Mouse (Mus musculus) lung, postnatal 14 days (tissue): ENCODE data around the gene Pptc7.
"Not testable (repeated sequence)": the region's sequence is repeated elsewhere in the genome, so short reads cannot be mapped to it uniquely, and the experiment has no call there.

Experiments
- DNase-seq: peaks from one replicate; pipeline ENCODE4 v3.0.0; 2021

Pptc7 gene

DNA sequence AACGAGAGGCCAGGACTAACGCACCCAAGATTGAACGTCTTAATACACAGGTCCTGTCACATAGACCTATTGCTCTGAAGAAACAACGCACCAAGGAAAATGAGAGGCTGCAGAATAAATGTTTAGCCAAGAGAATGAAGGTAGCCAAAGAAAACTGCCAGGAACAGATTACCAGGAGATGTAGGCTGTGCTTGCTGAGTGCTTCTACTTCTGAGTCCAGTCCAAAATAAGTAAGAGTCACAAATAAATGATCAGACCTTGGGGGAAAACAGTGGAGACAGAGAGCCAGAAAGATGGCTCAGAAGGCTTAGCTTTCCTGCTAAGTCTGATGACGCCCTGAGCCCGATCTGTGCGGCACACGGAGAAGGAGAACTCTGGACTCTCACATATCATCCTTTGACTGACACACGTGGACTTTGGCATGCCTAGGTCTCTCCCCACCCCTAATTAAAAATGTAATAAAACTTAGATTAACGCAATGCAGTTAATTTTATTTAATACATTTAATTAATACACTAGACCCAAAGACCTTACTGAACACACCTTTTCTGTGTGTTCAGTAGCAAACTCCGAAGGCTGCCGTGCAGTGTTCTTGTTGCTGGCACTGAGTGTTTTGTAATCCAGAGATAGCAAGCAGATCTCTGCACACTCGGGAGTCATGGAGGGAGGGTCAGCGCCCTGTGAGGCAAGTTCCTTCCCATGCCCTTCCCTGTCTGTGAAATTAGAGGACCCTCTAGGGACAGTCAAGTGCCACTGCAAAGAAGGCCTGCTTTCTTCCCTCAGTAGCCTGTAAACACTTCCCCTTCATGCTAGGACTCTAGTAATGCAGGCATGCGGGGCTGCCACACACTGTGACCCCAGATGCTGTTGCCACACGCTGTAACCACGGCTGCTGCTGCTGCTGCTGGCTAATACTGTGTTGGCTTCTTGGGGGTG is 18.9 kb downstream of the Pptc7 start:
- no peak for DNase-seq

DNA sequence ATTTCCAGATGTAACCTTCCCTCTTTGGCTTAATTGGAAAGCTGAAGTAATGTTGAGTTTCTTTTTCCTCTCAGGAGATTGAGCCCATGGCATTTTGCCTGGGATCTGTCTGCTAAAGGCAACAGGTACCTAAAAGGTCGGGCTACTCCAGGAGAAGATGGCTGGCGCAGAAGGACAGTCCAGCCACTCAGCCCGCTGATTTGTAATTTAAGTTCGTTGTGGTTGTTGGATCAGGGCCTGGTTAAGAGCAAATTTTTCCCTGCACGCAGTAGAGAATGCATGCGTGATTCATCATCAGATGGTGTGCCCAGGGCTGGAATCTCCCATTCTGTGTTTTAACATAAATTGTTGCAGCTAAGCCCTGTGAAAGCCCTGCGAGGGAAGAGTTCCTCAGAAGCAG is 19.8 kb downstream of the Pptc7 start:
- DNase-seq, result no peak

DNA sequence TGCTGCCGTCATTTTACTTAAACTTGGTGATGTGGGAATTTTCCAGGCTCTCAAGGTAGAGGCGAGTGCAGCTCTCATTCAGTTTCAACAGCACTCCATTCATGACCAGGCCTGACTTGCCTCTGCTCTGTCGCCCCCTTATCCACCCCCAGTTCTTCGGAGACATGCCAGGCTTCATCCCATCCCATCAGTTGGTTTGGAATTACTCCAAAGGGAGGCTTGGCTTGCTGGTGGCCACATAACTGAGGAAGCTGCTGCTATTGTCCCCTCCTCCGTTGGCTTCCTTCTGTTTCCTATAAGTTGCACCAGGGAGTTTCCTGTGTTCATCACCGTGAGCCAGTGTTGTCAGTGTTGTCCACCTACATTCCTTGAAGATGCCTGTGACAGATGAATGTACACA is 20.4 kb downstream of the Pptc7 start:
- no peak for DNase-seq

DNA sequence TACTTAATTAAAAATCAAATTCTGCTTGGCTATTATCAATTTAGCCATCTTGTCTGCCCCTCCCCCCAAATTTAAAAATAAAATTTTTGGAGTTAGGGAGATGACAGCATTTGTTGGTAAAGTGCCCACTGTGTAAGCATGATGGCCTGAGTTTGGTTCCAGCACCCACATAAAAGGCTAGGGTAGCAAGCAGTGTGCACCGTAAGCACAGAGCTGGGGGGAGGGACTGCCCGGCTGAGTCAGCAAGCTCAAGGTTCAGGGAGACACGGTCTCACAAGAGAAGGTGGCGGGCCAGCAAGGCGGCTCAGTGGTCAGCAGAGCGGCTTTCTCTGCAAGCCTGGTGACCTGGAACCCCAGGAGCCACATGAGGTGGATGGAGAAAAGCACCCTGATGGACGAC is 21.3 kb downstream of the Pptc7 start:
- DNase-seq, result no peak

DNA sequence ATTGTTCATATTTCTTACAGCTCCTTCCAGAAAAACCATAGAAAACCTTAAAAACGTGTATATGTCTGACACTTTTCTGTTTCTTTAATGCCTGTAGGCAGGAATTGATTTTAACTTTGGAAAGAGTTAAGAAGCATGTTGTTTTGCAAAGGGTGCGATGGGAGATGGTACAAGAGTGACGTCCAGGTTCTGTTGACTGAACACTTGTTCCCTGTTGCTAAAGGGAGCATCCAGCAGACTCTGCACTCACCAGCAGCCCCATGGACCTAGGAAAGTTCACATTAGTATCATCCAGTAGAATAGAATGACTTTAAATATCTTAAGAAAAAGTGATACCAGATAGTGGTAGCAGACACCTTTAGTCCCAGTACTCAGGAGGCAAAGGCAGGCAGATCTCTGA is 22.4 kb downstream of the Pptc7 start:
- DNase-seq, result no peak

DNA sequence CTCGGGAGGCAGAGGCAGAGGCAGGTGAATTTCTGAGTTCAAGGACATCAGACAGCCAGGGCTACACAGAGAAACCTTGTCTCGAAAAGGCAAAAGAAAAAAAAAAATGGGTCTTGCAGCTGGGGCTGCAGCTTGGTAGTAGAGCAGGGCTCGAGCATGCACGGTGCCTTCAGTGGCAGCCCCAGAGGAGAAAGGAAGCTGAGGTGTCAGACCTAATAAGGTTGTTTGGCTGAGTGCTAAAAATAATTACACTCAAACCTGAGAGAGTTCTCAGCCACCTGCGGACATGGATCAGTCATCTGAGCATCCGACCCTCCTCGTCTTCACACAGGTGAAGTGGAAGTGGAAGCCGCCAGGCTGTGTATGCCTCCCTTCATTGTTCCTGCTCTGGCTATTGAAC is 26.5 kb downstream of the Pptc7 start:
- no peak for DNase-seq

DNA sequence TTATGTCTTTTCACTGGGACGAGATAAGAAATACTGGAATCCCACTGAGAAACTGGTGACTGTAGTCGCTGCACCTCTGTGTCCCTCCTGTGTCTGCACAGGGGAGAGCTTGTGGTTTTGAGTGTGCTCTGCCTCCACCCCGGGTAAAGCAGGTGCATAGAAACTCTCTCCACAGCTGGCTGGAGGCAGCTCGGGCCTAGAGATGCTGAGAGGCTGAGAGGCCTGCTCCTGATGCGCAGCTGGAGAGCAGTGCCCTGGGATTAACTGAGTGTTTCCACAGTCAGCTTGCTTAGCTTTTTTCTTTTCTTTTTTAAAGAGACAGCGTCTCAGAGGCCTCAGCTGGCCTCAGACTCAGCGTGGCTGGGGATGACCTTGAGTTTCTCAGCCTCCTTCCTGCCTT is 27.5 kb downstream of the Pptc7 start:
- no peak for DNase-seq

DNA sequence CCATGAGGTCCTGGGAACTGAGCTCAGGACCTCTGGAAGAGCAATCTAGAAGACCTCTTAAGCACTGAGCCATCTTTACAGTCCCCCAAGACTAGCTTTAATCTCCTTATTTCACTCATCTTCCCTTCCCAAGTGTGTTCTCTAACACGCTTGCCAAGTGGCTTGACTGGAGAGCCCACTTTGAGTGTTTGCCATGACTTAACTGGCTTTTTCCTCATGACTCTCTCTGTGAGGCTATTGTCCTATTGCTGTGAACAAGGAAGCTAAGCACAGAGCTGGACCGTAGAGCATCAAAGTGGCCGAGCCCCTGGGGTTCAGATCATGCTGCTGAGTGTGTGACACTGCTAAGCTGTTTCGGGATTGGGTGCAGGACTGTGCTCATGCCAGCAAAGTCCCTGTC is 28.2 kb downstream of the Pptc7 start:
- no peak for DNase-seq

DNA sequence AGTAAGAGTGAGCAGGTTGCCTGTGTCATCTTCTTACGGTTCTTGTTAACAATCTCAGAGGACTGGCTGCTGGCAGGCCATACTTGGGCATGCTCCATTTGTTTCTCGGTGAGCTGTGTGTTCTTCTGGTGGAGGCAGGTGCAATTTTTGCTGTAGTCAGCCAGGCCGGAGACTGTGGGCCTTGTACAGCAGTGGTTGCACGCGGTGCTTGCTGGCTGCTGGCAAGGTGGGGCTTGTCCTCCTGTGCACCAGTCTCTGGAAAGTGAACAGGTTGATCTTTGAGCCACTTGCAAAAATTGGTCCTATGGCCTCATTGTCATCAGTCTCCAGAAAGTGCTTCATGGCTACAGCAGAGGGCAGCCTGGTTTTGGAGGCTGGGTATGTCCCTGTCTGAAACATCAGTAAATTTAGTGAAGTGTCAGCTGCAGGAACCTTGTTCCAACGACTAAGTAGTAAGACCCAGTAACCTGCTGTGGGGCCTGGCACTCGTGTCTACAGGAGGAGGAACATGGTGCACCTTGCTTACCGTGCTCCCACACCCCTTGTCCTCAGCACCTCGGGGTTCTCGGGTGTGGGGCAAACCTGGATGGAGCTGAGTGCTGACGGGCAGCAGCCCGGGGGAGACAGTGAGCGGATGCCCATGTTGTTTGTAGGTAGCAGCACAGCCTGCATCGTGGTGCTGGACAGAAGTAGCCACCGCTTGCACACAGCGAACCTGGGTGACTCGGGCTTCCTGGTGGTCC is 28.9 kb downstream of the Pptc7 start:
- no peak for DNase-seq

DNA sequence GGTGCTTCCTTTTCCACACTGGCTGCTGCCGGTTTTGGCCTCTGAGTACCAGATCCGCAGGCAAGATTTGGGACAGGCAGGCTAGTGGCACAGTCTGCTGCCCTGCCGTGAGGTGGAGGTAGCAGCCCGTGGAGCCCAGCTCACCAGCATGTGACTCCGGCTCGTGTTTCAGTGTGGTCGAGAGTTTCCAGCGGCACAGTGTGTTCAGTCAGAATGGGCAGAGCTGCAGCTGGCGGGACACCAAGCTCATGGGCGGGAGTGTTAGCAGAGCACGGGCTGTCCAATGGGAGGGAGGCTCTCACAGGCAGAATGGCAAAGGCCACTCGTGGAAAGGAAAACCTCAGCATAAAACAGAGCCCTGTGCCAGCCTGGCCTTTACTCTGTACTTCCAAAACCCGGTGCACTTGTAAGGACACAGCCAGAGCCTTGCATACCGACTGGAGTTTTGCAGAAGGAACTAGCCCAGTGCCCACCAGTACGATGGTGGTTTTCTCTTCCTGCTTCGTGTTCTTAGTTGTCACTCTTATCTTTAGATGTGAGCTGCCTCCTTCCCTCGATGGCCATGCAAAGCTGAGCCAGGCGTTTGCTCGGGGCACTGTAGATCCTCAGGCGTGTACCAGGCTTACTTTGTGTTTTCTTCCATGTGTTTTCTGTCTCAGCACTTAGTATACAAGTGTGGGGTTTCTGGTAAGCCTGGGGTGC is 31.0 kb downstream of the Pptc7 start:
- peak; percentile 91 for DNase-seq

DNA sequence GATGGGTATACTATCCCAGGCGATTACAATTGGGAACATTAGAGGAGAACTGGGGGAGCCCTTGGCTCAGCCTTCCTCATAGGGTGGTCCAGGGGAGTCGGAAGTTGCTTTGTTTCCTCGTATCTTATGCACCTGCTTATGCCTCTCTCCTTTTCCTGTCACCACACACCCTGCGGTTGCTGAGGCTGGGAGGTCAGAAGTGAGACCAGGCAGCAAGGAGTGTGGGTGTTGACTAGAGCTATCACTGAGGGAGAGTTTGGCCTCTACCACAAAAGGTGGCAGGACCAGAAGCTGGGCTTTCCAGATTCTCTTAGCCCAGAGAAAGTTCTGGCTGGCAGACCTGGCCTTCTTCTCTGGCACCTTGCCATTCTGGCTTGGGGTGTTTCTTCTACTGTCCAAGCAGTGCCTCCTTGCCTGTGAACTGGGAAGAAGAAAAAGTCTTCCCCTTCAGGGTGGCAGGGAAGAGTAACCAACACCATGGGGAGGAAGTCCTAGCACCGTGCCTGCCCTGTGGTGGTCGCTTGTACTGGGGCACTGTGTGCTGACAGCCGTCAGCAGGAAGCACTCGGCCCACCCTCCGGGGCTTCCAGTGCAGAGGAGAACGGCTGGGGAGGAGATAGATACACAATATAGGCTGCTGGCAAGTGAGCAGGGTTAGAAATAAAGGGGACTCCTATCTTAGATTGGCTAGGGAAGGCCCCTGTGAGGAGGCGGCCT is 33.3 kb downstream of the Pptc7 start:
- DNase-seq, result no peak

DNA sequence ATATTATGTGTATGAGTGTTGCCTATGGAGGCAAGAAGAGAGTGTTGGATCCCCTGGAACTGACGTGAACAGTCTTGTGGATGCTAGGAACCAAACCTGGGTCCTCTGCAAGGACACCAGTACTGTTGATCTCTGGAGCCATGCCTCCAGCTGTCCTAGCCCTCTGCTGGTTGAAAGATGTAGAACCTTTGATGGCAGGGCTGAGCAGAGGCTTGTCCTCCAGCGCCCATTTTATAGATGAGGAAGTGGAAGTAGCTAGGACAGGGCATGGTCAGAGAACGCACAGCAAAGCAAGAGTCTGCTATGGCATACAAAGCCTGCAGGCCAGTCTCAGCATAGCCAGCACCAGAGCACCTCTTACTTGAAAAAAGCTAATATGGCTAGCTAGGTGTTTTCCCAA is 33.9 kb downstream of the Pptc7 start:
- peak; percentile 43 for DNase-seq

DNA sequence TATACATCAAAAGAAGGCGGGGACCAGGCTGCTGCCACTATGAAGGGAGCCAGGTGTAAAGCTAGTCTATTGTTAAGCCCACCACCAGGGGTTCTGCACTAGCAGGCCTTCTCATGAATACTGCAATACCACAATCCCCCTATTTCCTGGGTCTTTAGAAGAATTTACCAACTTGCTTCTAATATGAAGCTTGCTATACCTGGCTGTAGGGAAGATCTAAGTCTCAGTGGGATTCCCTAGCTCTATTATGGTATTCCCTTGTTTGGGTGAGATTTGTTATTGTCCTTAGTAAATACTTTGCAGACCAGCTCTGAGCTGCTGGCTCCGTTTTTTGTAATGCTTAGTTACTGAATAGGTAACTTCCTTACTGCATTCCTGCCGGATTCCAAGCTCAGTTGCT is 34.8 kb downstream of the Pptc7 start:
- DNase-seq, result not testable (repeated sequence)

DNA sequence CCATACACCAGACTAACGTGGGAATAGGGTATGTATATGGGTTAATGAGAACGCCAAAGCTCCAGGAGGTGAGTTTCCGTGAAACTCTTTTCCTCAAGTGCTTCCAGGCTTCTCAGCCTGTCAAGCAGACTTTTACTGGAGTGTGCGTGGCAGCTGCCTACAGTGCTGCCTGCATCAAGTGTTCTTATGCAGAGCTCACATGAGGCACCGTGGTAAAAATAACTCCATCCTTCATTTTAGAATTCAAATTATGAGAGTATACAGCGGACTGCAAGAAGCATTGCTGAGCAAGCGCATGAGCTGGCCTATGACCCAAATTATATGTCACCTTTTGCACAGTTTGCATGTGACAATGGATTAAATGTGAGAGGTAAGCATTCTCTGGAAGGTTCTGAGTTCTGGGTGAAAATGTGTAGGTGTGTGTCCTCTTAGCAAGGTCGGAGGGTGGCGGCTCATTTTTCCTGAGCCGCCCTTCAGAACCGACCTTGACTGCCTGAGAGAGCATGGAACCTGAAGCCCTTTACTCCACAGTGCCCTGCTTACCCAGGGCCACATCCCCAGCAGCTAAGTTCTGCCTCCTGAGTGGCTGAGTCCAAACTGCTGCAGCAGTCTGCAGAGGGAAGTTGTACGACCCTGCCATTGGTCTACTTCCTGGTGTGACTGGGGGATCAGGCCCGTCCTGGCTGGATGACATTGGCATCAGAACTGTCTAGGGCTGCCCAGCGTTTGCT is 35.5 kb downstream of the Pptc7 start:
- DNase-seq, result no peak

DNA sequence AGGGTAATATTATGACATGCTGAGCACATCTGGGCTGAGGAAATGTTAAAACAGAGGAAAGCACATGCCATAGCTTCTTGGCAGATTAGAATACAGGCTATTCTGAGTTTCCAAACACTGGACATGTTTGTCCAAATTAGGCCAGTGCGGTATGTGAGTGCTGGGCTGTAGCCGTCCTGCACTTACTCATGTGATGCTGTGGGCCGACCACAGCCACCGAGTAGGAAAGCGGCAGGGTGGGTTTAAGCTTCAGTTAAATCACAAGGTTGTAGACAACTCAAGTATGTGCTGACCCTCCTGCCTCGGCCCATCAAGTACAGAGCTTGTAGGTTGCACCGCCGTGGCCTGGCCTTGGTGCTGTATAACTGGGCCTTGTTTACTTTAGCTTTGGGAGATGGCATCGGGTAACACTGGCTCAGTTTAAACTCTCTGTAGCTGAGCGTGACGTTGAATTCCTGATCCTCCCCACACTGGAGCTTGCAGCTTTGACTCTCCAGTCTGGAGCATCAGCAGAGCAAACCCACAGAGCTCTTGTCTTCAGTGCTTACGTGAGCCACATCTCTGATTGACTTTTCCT is 36.1 kb downstream of the Pptc7 start:
- no peak for DNase-seq

DNA sequence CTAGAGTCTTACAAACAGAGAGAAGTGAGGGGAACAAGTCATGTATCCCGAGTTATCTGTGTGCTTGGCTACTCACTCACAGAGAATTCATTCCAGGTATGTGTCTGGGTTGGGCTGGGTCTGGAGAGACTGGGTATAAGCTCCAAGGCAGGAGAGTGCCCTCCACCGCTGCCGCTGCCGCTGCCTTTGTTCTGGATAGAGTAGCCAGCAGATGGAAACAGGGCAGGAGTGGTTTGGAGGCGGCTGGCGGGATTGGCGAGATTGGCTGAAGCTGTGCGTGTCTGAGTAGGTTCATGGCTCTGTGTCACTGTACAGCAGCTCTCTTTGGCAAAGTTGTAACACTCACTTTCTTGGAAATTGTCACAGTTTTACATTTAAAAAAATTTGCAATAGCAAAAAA is 39.4 kb downstream of the Pptc7 start:
- DNase-seq, result no peak

DNA sequence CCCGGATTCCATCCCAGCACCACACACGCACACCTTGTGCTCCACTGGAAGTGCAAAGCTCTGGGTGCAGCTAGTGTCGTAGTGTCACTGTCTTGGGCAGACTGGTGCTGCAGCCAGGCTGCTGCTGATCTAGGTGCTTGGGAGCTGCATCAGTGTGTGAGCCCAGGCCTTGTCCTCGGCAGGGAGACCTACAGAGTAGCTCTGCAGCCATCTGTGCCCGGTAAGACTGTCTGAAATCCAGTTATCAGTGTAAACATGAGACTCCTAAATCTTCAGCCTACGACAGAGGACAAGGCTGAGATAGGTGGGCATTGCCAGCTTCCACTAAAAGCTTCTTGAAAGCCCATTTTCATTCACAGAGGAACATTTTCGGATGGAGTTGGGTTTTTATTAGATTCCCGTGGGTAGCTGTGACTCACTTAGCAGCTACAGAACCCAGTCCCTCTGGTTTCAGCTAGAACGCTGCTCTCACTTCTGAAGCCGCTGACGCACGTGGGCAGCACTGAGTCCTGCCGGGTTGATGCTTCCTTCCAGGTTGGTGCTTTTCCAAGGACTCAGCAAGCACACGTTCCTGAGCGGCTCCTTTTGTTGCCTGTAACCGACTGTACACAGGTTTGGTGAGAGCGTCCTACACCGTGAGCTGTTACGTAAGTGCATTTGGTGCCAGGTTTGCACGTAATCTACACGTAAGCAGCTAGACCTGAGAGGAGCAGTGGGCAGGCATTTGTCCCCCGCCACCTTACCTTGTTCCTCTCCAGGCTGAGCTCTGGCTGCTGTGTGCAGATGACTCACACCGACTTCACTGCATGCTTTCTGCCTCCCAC is 40.7 kb downstream of the Pptc7 start:
- DNase-seq, result peak; percentile 47

DNA sequence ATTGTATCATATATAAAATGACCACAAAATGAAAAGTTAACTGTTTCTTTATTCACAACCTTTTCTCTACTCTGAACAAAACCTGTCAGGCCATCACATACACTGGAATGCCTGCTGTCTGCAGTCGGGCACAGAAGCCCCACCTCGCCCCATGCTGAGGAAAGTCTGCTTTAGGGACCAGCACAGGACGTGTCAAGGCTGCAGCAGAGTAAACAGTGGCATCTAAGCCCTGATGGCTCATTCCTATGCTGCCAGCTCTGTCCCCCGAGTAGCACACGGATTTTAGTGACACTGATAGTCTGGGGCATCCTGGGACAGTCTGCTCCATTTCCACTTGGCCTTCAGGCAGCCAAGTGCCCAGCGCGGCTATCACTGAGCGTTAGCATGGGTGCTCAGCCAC is 41.3 kb downstream of the Pptc7 start:
- no peak for DNase-seq

DNA sequence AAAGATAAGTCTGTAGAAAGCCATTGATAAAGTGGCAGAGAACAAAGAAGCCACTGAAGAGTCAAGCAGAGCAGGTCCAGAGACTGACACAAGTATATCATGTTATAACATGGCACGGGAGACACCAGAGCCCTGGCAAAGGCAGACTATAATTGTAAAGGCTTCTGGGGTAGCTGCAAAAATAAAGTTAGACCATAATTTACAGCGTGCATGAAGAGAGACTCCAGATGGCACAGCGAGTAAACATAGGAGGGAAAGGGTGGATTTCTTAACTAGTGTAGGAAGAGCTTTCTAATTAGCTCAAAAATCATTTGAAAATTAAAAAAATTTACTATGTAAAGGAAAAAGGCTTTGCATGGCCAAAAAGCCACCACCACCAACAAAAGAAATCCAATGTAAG is 43.1 kb downstream of the Pptc7 start:
- no peak for DNase-seq

DNA sequence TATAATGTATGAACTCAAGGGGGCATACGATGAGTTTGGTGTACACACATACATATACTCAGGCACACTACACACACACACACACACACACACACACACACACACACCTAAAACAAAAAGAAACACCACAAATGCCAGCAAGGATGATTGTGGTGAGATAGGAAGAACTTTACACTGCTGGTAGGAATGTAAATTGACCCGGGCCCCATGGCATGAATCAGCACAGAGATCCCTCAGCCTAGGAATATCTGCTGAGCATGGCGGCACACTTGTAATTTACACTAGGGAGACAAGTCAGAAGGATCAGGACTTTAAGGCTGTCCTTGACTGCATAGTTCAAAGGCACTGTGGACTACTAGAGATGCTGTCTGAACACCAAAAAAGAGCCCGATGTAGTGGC is 46.1 kb downstream of the Pptc7 start:
- no peak for DNase-seq

DNA sequence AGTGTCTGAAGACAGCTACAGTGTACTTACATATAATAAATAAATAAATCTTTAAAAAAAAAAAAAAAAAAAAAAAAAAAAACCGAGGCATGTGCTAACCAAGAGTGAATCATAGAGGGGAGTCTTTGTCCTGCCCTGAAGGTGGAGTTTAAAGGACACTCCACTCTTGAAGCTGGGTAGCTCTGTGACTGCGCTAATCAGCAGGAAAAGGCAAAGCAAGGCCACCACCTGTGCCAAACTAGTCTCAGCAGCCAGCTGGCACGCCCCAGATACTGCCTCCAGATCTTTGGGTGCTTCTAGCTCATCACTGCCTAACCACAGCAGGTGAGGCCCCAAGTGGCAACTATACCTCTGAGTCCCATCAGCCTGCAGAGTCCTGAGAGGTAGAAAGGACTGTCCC is 50.5 kb downstream of the Pptc7 start:
- DNase-seq, result no peak
